Mouse (Mus musculus) liver, embryonic 14.5 days (tissue): ENCODE measurements around the gene Chd9. TPM values are rescaled to one million over a fixed set of nuclear protein-coding genes. Genes with fewer than 3 reads are reported as not detected.

ENCODE experiments used
- ATAC-seq: fragments of 200-750 bp; cut with Nextera tagmentation; 2 replicates; pipeline ENCODE4 v1.8.0; 2017; ENCODE audit warnings: moderate number of reproducible peaks, mild to moderate bottlenecking, moderate library complexity; ENCODE audit not compliant: insufficient read depth
- DNase-seq, 3 experiments: peaks; one replicate each; pipeline ENCODE4 v3.0.0-alpha.2; 2012 to 2013; ENCODE audit warnings: low read depth in 3 of 3, low spot score in 3 of 3
- H3K27ac ChIP-seq: fragments of 300-500 bp; sonication (generic); 2 replicates; pipeline ENCODE4 v1.5.1; 2014; ENCODE audit warnings: moderate library complexity, mild to moderate bottlenecking, control low read depth, inconsistent platforms
- H3K27me3 ChIP-seq: fragments of 300-500 bp; sonication (generic); 2 replicates; pipeline ENCODE4 v1.6.1; 2014; ENCODE audit warnings: mild to moderate bottlenecking, low read length, moderate library complexity; ENCODE audit not compliant: control insufficient read depth, insufficient read depth
- H3K36me3 ChIP-seq: fragments of 300-500 bp; sonication (generic); replicated peaks from 2 replicates; pipeline ENCODE4 v1.6.1; 2014; ENCODE audit warnings: low read depth; ENCODE audit not compliant: control insufficient read depth, insufficient read depth
- H3K4me1 ChIP-seq, 2 experiments: fragments of 200-500 bp in 1 of 2; fragments of 300-500 bp in 1 of 2; sonication (generic) in 1 of 2; replicated peaks; 2 replicates each; pipeline ENCODE4 v1.6.1; 2012 to 2014; ENCODE audit warnings: antibody characterized with exemption in 1 of 2, inconsistent platforms in 1 of 2, low read length in 1 of 2; ENCODE audit not compliant: control insufficient read depth in 2 of 2, insufficient read depth in 2 of 2
- H3K4me2 ChIP-seq: fragments of 300-500 bp; sonication (generic); 2 replicates; pipeline ENCODE4 v1.6.1; 2014; ENCODE audit warnings: low read depth, mild to moderate bottlenecking, control low read depth, moderate library complexity
- H3K4me3 ChIP-seq, 2 experiments: fragments of 200-500 bp in 1 of 2; fragments of 300-500 bp in 1 of 2; sonication (generic) in 1 of 2; 2 replicates each; pipeline ENCODE4 v1.5.1; 2012 to 2014; ENCODE audit warnings: low read depth in 2 of 2, low read length in 2 of 2, mild to moderate bottlenecking in 2 of 2, control low read depth in 1 of 2, inconsistent platforms in 1 of 2, moderate library complexity in 1 of 2; ENCODE audit not compliant: insufficient read depth in 1 of 2
- H3K9ac ChIP-seq: fragments of 300-500 bp; sonication (generic); replicated peaks from 2 replicates; pipeline ENCODE4 v1.6.1; 2014; ENCODE audit warnings: mild to moderate bottlenecking, control low read depth, moderate library complexity
- H3K9me3 ChIP-seq: fragments of 300-500 bp; sonication (generic); 2 replicates; pipeline ENCODE4 v1.6.1; 2016; ENCODE audit warnings: low read length, mixed read lengths; ENCODE audit not compliant: control insufficient read depth
- CTCF ChIP-seq: IDR thresholded peaks from 2 replicates; pipeline ENCODE4 v1.5.1; 2016; ENCODE audit warnings: antibody characterized with exemption, low read depth, control low read depth
- EP300 ChIP-seq: IDR thresholded peaks from 2 replicates; pipeline ENCODE4 v1.6.1; 2016; ENCODE audit warnings: antibody characterized with exemption, low read depth
- WGBS: fragments of 180-500 bp; shearing (Covaris S2); extraction: QIAGEN DNeasy Blood & Tissue Kit; methylation state at CpG from one replicate; pipeline ENCODE4 v1.1.7; 2014; ENCODE audit not compliant: insufficient replicate concordance; 5-methylcytosine and 5-hydroxymethylcytosine counted together
- polyA plus RNA-seq, 2 experiments: library from polyadenylated mRNA; depleted of rRNA in 1 of 2; stranded (reverse) in 1 of 2; unstranded in 1 of 2; fragments of >200 nt; fragmentation: Nextera tagmentation in 1 of 2; extraction: Ambion mirVana in 1 of 2; gene quantifications; 2 replicates each; pipeline versions ENCODE4 v1.2.1 to v1.2.3; 2012 to 2014

The Chd9 gene
- polyA plus RNA-seq, 2 experiments = 6.4 to 12.2 TPM

GRCm38 (mm10) chr8:90849462-90850050 lies 21.4 kb downstream of the Chd9 start:
- ATAC-seq = no peak
- no peaks in the 10 kb centered on the region for H3K9me3 ChIP-seq
- H3K27ac ChIP-seq = no peak overlapping the region
- TF ChIP-seq EP300 (no peak), CTCF (no peak)
- H3K9ac ChIP-seq = no peak overlapping the region
- H3K36me3 ChIP-seq = no peaks in the 10 kb centered on the region
- H3K4me3 ChIP-seq = no peak overlapping the region
- DNase-seq = no peak
- no peaks in the 10 kb centered on the region for H3K27me3 ChIP-seq
- no peak overlapping the region for H3K4me2 ChIP-seq
- peaks cover 0 to 7% of the 10 kb centered on the region in 2 experiments; a peak in 2 of 4 replicates for H3K4me1 ChIP-seq
- WGBS = 71% methylated on average over 11 of the region's 11 CpGs

DNA sequence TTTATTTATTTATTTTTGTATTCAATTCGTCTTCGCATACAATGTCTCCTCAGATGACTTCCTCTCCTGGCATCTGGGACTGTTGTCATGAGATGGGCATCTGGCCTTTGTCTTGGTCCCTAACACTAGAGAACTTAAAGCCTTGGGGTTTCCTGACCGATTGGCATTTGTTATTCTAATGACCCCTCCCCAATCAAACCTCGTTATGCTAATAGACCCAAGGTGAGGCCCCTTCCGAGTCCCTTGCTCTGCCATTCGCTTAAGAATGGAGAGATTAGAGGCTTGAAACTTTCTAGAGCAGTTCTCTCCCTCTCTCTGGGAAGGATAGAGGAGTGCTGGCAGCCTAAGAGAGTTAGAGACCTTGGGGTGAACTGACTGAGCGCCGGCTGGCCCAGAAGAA lies 23.4 kb downstream of the Chd9 start:
- no peaks in the 10 kb centered on the region for H3K9me3 ChIP-seq
- no peak for TF ChIP-seq CTCF
- TF ChIP-seq EP300 = no peak

GRCm38 (mm10) chr8:90853971-90854670 lies 26.0 kb downstream of the Chd9 start:
- Histone ChIP-seq H3K9ac (no peak overlapping the region), H3K27ac (no peak overlapping the region), H3K9me3 (no peaks in the 10 kb centered on the region), H3K4me3 (no peak overlapping the region), H3K4me1 (peaks cover 0 to 7% of the 10 kb centered on the region in 2 experiments; a peak in 2 of 4 replicates), H3K27me3 (no peaks in the 10 kb centered on the region), H3K4me2 (no peak overlapping the region), H3K36me3 (no peaks in the 10 kb centered on the region)
- TF ChIP-seq CTCF = no peak
- TF ChIP-seq EP300 = no peak
- ATAC-seq (no peak), DNase-seq (no peak)
- 66% methylated on average over 9 of the region's 9 CpGs for WGBS

More for the DNA sequence above, 23.4 kb downstream of the Chd9 start:
- Histone ChIP-seq H3K4me3 (no peak overlapping the region), H3K4me2 (no peak overlapping the region), H3K36me3 (no peaks in the 10 kb centered on the region), H3K27ac (no peak overlapping the region), H3K4me1 (peaks cover 0 to 7% of the 10 kb centered on the region in 2 experiments; a peak in 2 of 4 replicates), H3K27me3 (no peaks in the 10 kb centered on the region), H3K9ac (no peak overlapping the region)
- no peak for ATAC-seq
- DNase-seq = no peak
- WGBS = 61% methylated on average over 8 of the region's 8 CpGs

- Histone ChIP-seq H3K9ac (no peak overlapping the region), H3K4me3 (no peak overlapping the region), H3K4me2 (no peak overlapping the region), H3K27ac (no peak overlapping the region), H3K36me3 (no peaks in the 10 kb centered on the region), H3K4me1 (peaks cover 0 to 7% of the 10 kb centered on the region in 2 experiments; a peak in 2 of 4 replicates), H3K27me3 (no peaks in the 10 kb centered on the region), H3K9me3 (no peaks in the 10 kb centered on the region)
- DNase-seq = no peak
- WGBS = 12% methylated on average over 10 of the region's 10 CpGs
- no peak for TF ChIP-seq CTCF
- TF ChIP-seq EP300 = no peak
- no peak for ATAC-seq
These were observed 26.6 kb downstream of the Chd9 start for GRCm38 (mm10) chr8:90854671-90855161.

DNA sequence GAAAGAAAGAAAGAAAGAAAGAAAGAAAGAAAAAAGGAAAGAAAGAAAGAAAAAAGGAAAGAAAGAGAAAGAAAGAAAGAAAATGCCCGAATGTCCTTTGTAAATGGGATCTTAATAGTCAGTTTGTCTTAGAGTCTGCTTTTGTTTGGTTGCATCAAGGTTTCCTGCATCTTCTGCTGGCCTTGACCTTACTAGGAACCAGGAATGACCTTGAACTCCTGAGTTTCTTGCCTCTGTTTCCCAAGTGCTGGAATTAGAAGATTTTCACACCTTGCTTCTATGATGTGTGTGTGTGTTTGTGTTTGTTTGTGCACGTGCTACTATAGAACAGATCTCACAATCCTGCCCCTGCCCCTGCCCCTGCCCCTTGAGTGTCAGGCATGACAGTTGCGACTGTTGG lies 28.0 kb downstream of the Chd9 start:
- WGBS = 58% methylated on average over 3 of the region's 3 CpGs
- Histone ChIP-seq H3K36me3 (no peaks in the 10 kb centered on the region), H3K9me3 (no peaks in the 10 kb centered on the region), H3K4me2 (no peak overlapping the region), H3K4me3 (no peak overlapping the region), H3K9ac (no peak overlapping the region), H3K27ac (no peak overlapping the region), H3K27me3 (no peaks in the 10 kb centered on the region), H3K4me1 (peaks cover 0 to 7% of the 10 kb centered on the region in 2 experiments; a peak in 2 of 4 replicates)
- DNase-seq (no peak), ATAC-seq (no peak)
- no peak for TF ChIP-seq EP300
- no peak for TF ChIP-seq CTCF
